Mouse (Mus musculus): Measurements from ENCODE around the gene Zswim8.

- no peak for TF ChIP-seq CTCF (IDR thresholded peaks at IDR 0.05; ENCODE audit: low read depth)
- no peak for TF ChIP-seq EP300 (optimal IDR thresholded peaks at IDR 0.05)
These were observed 45.6 kb upstream of the Zswim8 start for GRCm38 (mm10) chr14:20661661-20662331.
